Mouse (Mus musculus) gastrocnemius, postnatal 14 days (tissue): Measurements from ENCODE around the gene Zfp51. TPM values are rescaled to one million over a fixed set of nuclear protein-coding genes. Genes with fewer than 3 reads are reported as not detected.

Experiments used
- DNase-seq: peaks from one replicate; pipeline ENCODE4 v3.0.0; 2021; ENCODE audit warnings: mixed read lengths
- intact Hi-C: fragments of 180-260 bp; cut with DNase I; formaldehyde crosslinking; loops from one replicate; pipeline ENCODE4 v1.15.1; 2025; ENCODE audit warnings: low total_unique reads
- total RNA-seq, 2 experiments: library from RNA; stranded (reverse); gene quantifications; 2 replicates each; pipeline ENCODE4 v1.2.3; 2021

Gene Zfp51
- total RNA-seq, 2 experiments from 2014 or later = 4.5 to 5.0 TPM

GRCm38 (mm10) chr17:21509756-21510155 lies 59.6 kb downstream of the Zfp51 start:
- intact Hi-C loops = loop anchor here (10.0 kb wide), 1 partner anchor 235 kb away; no protein-coding TSS in a partner anchor
- DNase-seq = no peak

Other genes starting within 250 kb of the Zfp51 start
- not detected for gene Vmn1r234, start 224.3 kb upstream of the Zfp51 start, total RNA-seq
- not detected for gene Vmn1r235, start 194.0 kb upstream of the Zfp51 start, total RNA-seq
- gene Vmn1r236, start 167.4 kb upstream of the Zfp51 start, total RNA-seq = not detected
- not detected for gene Vmn1r237, start 138.5 kb upstream of the Zfp51 start, total RNA-seq
- under 1 TPM; 0.40 to 0.64 TPM for gene Zfp677, start 66.6 kb upstream of the Zfp51 start, total RNA-seq
- gene Zfp54, start 27.1 kb upstream of the Zfp51 start, total RNA-seq = 1 to 10 TPM in 1 of 2 experiments, under 1 TPM in 1; 0.66 to 1.1 TPM
- gene Zfp53, start 38.6 kb downstream of the Zfp51 start, total RNA-seq = 1 to 10 TPM; 1.3 to 1.5 TPM
- 1 to 10 TPM; 3.3 to 3.9 TPM for gene Zfp52, start 85.2 kb downstream of the Zfp51 start, total RNA-seq
- gene Zfp948, start 116.6 kb downstream of the Zfp51 start, total RNA-seq = 1 to 10 TPM; 2.6 to 2.7 TPM
- 1 to 10 TPM; 1.7 to 2.0 TPM for gene Zfp983, start 200.2 kb downstream of the Zfp51 start, total RNA-seq
- 1 to 10 TPM in 1 of 2 experiments, not detected in 1; 1.3 TPM for gene Gm10226, start 241.5 kb downstream of the Zfp51 start, total RNA-seq